Mouse (Mus musculus) liver, embryonic 15.5 days (tissue): ENCODE measurements around the gene Ms4a1. TPM values are rescaled to one million over a fixed set of nuclear protein-coding genes. Genes with fewer than 3 reads are reported as not detected.

Experiments used
- polyA plus RNA-seq: library from polyadenylated mRNA; unstranded; fragments of >200 nt; fragmentation: Nextera tagmentation; extraction: Ambion mirVana; gene quantifications from 2 replicates; pipeline ENCODE4 v1.2.1, GENCODE M21; 2015

Ms4a1 gene
- polyA plus RNA-seq, 1 experiment from 2014 or later, result not detected

Other genes starting within 250 kb of the Ms4a1 start
- gene Ms4a18, start 248.2 kb downstream of the Ms4a1 start, polyA plus RNA-seq, result 0.08 TPM in 1 of 2 replicates, not detected in the other
- 0.10 and 0.21 TPM in 2 replicates for gene Ms4a8a, start 185.1 kb downstream of the Ms4a1 start, polyA plus RNA-seq
- gene 1700017D01Rik, start 135.4 kb downstream of the Ms4a1 start, polyA plus RNA-seq, result not detected in 2 replicates
- gene 1700025F22Rik, start 100.9 kb downstream of the Ms4a1 start, polyA plus RNA-seq, result not detected in 2 replicates
- not detected in 2 replicates for gene Ms4a13, start 69.5 kb downstream of the Ms4a1 start, polyA plus RNA-seq
- not detected in 2 replicates for gene Ms4a12, start 33.8 kb downstream of the Ms4a1 start, polyA plus RNA-seq
- not detected in 2 replicates for gene Ms4a5, start 17.6 kb upstream of the Ms4a1 start, polyA plus RNA-seq
- gene Ms4a14, start 48.2 kb upstream of the Ms4a1 start, polyA plus RNA-seq, result not detected in 2 replicates
- gene Ms4a7, start 69.9 kb upstream of the Ms4a1 start, polyA plus RNA-seq, result 1.4 and 1.7 TPM in 2 replicates
- gene Ms4a4a, start 109.3 kb upstream of the Ms4a1 start, polyA plus RNA-seq, result 1.3 and 1.4 TPM in 2 replicates
- 1.5 and 2.5 TPM in 2 replicates for gene Ms4a4c, start 138.5 kb upstream of the Ms4a1 start, polyA plus RNA-seq
- 0.58 and 0.74 TPM in 2 replicates for gene Ms4a4b, start 177.3 kb upstream of the Ms4a1 start, polyA plus RNA-seq
- gene Ms4a6c, start 203.1 kb upstream of the Ms4a1 start, polyA plus RNA-seq, result 8.9 and 10.1 TPM in 2 replicates
- 0.10 and 0.46 TPM in 2 replicates for gene Gm8369, start 219.7 kb upstream of the Ms4a1 start, polyA plus RNA-seq